Mouse (Mus musculus) heart, embryonic 15.5 days (tissue): ENCODE results near the gene Rnf115. TPM values are rescaled to one million over a fixed set of nuclear protein-coding genes. Genes with fewer than 3 reads are reported as not detected.

Source experiments
- ATAC-seq: fragments of 200-750 bp; cut with Nextera tagmentation; replicated peaks from 2 replicates; pipeline ENCODE4 v1.8.0; 2017; ENCODE audit warnings: low read depth, moderate TSS enrichment; ENCODE audit not compliant: insufficient number of reproducible peaks, insufficient read depth, low FRiP score
- H3K27ac ChIP-seq: fragments of 300-500 bp; sonication (generic); 2 replicates; pipeline ENCODE4 v1.5.1; 2015; ENCODE audit warnings: mild to moderate bottlenecking, inconsistent platforms
- H3K27me3 ChIP-seq: fragments of 300-500 bp; sonication (generic); 2 replicates; pipeline ENCODE4 v1.6.1; 2015; ENCODE audit warnings: inconsistent platforms
- H3K36me3 ChIP-seq: fragments of 300-500 bp; sonication (generic); 2 replicates; pipeline ENCODE4 v1.6.1; 2015; ENCODE audit warnings: mild to moderate bottlenecking, inconsistent platforms
- H3K4me1 ChIP-seq: fragments of 300-500 bp; sonication (generic); replicated peaks from 2 replicates; pipeline ENCODE4 v1.6.1; 2015; ENCODE audit warnings: inconsistent platforms
- H3K4me2 ChIP-seq: fragments of 300-500 bp; sonication (generic); 2 replicates; pipeline ENCODE4 v1.6.1; 2015; ENCODE audit warnings: inconsistent platforms, mild to moderate bottlenecking, moderate library complexity
- H3K4me3 ChIP-seq: fragments of 300-500 bp; sonication (generic); 2 replicates; pipeline ENCODE4 v1.5.1; 2015; ENCODE audit warnings: mild to moderate bottlenecking, inconsistent platforms
- H3K9ac ChIP-seq: fragments of 300-500 bp; sonication (generic); 2 replicates; pipeline ENCODE4 v1.6.1; 2015; ENCODE audit warnings: mild to moderate bottlenecking, inconsistent platforms
- H3K9me3 ChIP-seq: fragments of 300-500 bp; sonication (generic); replicated peaks from 2 replicates; pipeline ENCODE4 v1.6.1; 2016; ENCODE audit warnings: inconsistent platforms
- WGBS: fragments of 180-500 bp; shearing (Covaris S2); methylation state at CpG from one replicate; pipeline ENCODE4 v1.1.7; 2015; ENCODE audit warnings: mixed read lengths; 5-methylcytosine and 5-hydroxymethylcytosine counted together
- polyA plus RNA-seq: library from polyadenylated mRNA; unstranded; fragments of >200 nt; fragmentation: Nextera tagmentation; extraction: Ambion mirVana; gene quantifications from 2 replicates; pipeline ENCODE4 v1.2.1, GENCODE M21; 2015

Gene Rnf115
- polyA plus RNA-seq, 1 experiment from 2014 or later, result 33.4 TPM

GRCm38 (mm10) chr3:96838996-96839645, 111.7 kb downstream of the Rnf115 start:
- WGBS, result 78% methylated on average over 7 of the region's 7 CpGs
- no peak for ATAC-seq

More at GRCm38 (mm10) chr3:96838996-96839645, 111.7 kb downstream of the Rnf115 start:
- no peak overlapping the region for H3K9ac ChIP-seq
- H3K27me3 ChIP-seq, result no peaks in the 10 kb centered on the region
- no peak overlapping the region for H3K4me3 ChIP-seq
- H3K4me1 ChIP-seq, result no peaks in the 10 kb centered on the region
- no peaks in the 10 kb centered on the region for H3K9me3 ChIP-seq
- H3K36me3 ChIP-seq, result no peaks in the 10 kb centered on the region
- H3K4me2 ChIP-seq, result no peak overlapping the region
- no peak overlapping the region for H3K27ac ChIP-seq

Other genes starting within 250 kb of the Rnf115 start
- 7.9 and 8.0 TPM in 2 replicates for gene Hfe2, start 202.5 kb upstream of the Rnf115 start, polyA plus RNA-seq
- 206 and 208 TPM in 2 replicates for gene Txnip, start 169.7 kb upstream of the Rnf115 start, polyA plus RNA-seq
- gene Gm16253, start 150.7 kb upstream of the Rnf115 start, polyA plus RNA-seq, result 1.3 and 1.6 TPM in 2 replicates
- 34.8 and 38.3 TPM in 2 replicates for gene Polr3gl, start 133.5 kb upstream of the Rnf115 start, polyA plus RNA-seq
- gene Ankrd34a, start 131.0 kb upstream of the Rnf115 start, polyA plus RNA-seq, result 6.7 TPM in 2 replicates
- 5.3 and 5.5 TPM in 2 replicates for gene Lix1l, start 126.5 kb upstream of the Rnf115 start, polyA plus RNA-seq
- gene Rbm8a, start 97.7 kb upstream of the Rnf115 start, polyA plus RNA-seq, result 73.9 and 78.7 TPM in 2 replicates
- gene Pex11b, start 92.3 kb upstream of the Rnf115 start, polyA plus RNA-seq, result 35.5 and 37.6 TPM in 2 replicates
- gene Gm42957, start 92.2 kb upstream of the Rnf115 start, polyA plus RNA-seq, result 0.10 and 0.15 TPM in 2 replicates
- 1.00 and 1.2 TPM in 2 replicates for gene Itga10, start 82.1 kb upstream of the Rnf115 start, polyA plus RNA-seq
- gene Ankrd35, start 57.5 kb upstream of the Rnf115 start, polyA plus RNA-seq, result 0.31 and 0.56 TPM in 2 replicates
- gene Pias3, start 31.3 kb upstream of the Rnf115 start, polyA plus RNA-seq, result 33.2 and 43.7 TPM in 2 replicates
- 6.6 and 7.0 TPM in 2 replicates for gene Nudt17, start 19.1 kb upstream of the Rnf115 start, polyA plus RNA-seq
- gene Polr3c, start within 50 bp of the Rnf115 start, polyA plus RNA-seq, result 23.6 and 28.6 TPM in 2 replicates
- gene Pdzk1, start 101.6 kb downstream of the Rnf115 start, polyA plus RNA-seq, result 0.38 TPM in 1 of 2 replicates, not detected in the other
- 0.60 and 4.0 TPM in 2 replicates for gene Cd160, start 101.7 kb downstream of the Rnf115 start, polyA plus RNA-seq
- 78.7 and 103 TPM in 2 replicates for gene Gja5, start 177.0 kb downstream of the Rnf115 start, polyA plus RNA-seq
- gene Gpr89, start 177.7 kb downstream of the Rnf115 start, polyA plus RNA-seq, result 24.6 and 28.6 TPM in 2 replicates
- not detected in 2 replicates for gene Gja8, start 198.4 kb downstream of the Rnf115 start, polyA plus RNA-seq